Mouse (Mus musculus) erythroblast, embryonic 14.5 days (primary cell): ENCODE results near the gene Prrx2.

Experiments used
- GATA1 ChIP-seq: IDR thresholded peaks from 2 replicates; pipeline ENCODE4 v1.6.1; 2012; ENCODE audit warnings: low read length, inconsistent platforms, mixed read lengths
- TAL1 ChIP-seq: IDR thresholded peaks from 3 replicates; pipeline ENCODE4 v1.6.1; 2012; ENCODE audit warnings: low read length, inconsistent platforms, mixed read lengths

DNA sequence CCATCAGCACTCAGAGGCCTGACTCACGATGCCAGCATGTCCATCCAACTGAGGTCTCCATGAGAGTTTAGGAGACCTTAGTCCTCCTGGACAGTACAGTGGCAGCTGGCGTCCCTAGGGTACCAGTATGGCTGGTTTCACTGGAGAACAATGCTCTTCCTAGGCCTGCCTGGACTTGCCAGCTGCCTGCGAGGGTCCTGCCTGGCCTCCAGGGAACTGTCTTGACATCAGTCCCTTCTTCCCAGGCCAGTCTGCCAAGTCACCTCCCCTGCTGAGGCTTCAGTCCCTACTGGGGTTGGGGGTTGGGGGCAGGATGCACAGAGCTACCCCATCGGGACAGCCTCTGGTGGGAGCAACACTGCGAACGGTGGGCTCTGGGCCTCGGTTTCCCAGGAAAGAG, 42.7 kb upstream of the Prrx2 start:
- no peak for TF ChIP-seq GATA1
- TF ChIP-seq TAL1, result no peak
